Mouse (Mus musculus): ENCODE data around the gene Rbms3. TPM values are rescaled to one million over a fixed set of nuclear protein-coding genes. Genes with fewer than 3 reads are reported as not detected.

The Rbms3 gene
- polyA plus RNA-seq, 1 experiment = 5.3 TPM

- no peak overlapping the region for H3K27ac ChIP-seq (ENCODE audit: insufficient read depth, low read length)
- H3K4me3 ChIP-seq (ENCODE audit: insufficient read depth, low read length) = no peak overlapping the region
- no peak for TF ChIP-seq CTCF (IDR thresholded peaks at IDR 0.05; ENCODE audit: extremely low read depth, insufficient read depth, low read length)
- TF ChIP-seq POLR2A (IDR thresholded peaks at IDR 0.05; ENCODE audit: extremely low read depth, insufficient read depth, low read length) = no peak
- no peaks in the 10 kb centered on the region for H3K4me1 ChIP-seq (ENCODE audit: control insufficient read depth, insufficient read depth, low read length)
These were observed 330.7 kb downstream of the Rbms3 start for GRCm38 (mm10) chr9:117298991-117299390.

GRCm38 (mm10) chr9:117297662-117298531 is 331.8 kb downstream of the Rbms3 start:
- Histone ChIP-seq H3K27ac (ENCODE audit: insufficient read depth, low read length) (no peak overlapping the region), H3K4me3 (ENCODE audit: insufficient read depth, low read length) (no peak overlapping the region), H3K4me1 (ENCODE audit: control insufficient read depth, insufficient read depth, low read length) (no peaks in the 10 kb centered on the region)
- TF ChIP-seq CTCF (IDR thresholded peaks at IDR 0.05; ENCODE audit: extremely low read depth, insufficient read depth, low read length) = no peak
- no peak for TF ChIP-seq POLR2A (IDR thresholded peaks at IDR 0.05; ENCODE audit: extremely low read depth, insufficient read depth, low read length)

GRCm38 (mm10) chr9:117291066-117291850 is 338.5 kb downstream of the Rbms3 start:
- TF ChIP-seq POLR2A (IDR thresholded peaks at IDR 0.05; ENCODE audit: extremely low read depth, insufficient read depth, low read length) (no peak), CTCF (IDR thresholded peaks at IDR 0.05; ENCODE audit: extremely low read depth, insufficient read depth, low read length) (no peak)
- Histone ChIP-seq H3K4me1 (ENCODE audit: control insufficient read depth, insufficient read depth, low read length) (no peaks in the 10 kb centered on the region), H3K27ac (ENCODE audit: insufficient read depth, low read length) (no peak overlapping the region), H3K4me3 (ENCODE audit: insufficient read depth, low read length) (no peak overlapping the region)

DNA sequence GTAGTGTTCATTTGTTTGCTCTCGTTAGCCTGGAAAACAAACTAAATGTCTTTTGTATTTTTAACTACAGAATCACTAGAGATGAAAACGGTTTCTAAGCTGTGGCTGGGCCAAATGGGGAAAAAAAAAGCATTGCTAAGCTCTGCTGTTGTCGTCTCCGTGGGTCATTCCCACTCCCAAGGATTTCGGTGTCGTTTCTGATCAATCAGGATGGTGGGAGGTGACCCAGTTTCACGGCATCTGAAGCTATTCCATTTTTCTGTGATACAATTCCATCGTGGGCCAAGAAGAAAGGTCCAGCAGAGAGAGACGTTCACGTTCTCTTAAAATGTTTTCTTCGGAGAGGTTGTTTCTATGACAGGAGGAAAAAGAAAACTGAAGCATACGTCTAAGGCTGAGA is 354.9 kb downstream of the Rbms3 start:
- Histone ChIP-seq H3K4me1 (ENCODE audit: control insufficient read depth, insufficient read depth, low read length) (no peaks in the 10 kb centered on the region), H3K4me3 (ENCODE audit: insufficient read depth, low read length) (no peak overlapping the region), H3K27ac (ENCODE audit: insufficient read depth, low read length) (no peak overlapping the region)
- TF ChIP-seq CTCF (IDR thresholded peaks at IDR 0.05; ENCODE audit: extremely low read depth, insufficient read depth, low read length) (no peak), POLR2A (IDR thresholded peaks at IDR 0.05; ENCODE audit: extremely low read depth, insufficient read depth, low read length) (no peak)

- no peak overlapping the region for H3K27ac ChIP-seq (ENCODE audit: insufficient read depth, low read length)
- no peaks in the 10 kb centered on the region for H3K4me1 ChIP-seq (ENCODE audit: control insufficient read depth, insufficient read depth, low read length)
- H3K4me3 ChIP-seq (ENCODE audit: insufficient read depth, low read length) = no peak overlapping the region
- no peak for TF ChIP-seq POLR2A (IDR thresholded peaks at IDR 0.05; ENCODE audit: extremely low read depth, insufficient read depth, low read length)
- TF ChIP-seq CTCF (IDR thresholded peaks at IDR 0.05; ENCODE audit: extremely low read depth, insufficient read depth, low read length) = no peak
These were observed 370.1 kb downstream of the Rbms3 start for GRCm38 (mm10) chr9:117259614-117260013.

GRCm38 (mm10) chr9:117253361-117253760 is 376.4 kb downstream of the Rbms3 start:
- Histone ChIP-seq H3K4me1 (ENCODE audit: control insufficient read depth, insufficient read depth, low read length) (no peaks in the 10 kb centered on the region), H3K4me3 (ENCODE audit: insufficient read depth, low read length) (peak overlapping the region; percentile 12; the same call in 1 of the 2 replicates), H3K27ac (ENCODE audit: insufficient read depth, low read length) (no peak overlapping the region)
- no peak for TF ChIP-seq CTCF (IDR thresholded peaks at IDR 0.05; ENCODE audit: extremely low read depth, insufficient read depth, low read length)
- no peak for TF ChIP-seq POLR2A (IDR thresholded peaks at IDR 0.05; ENCODE audit: extremely low read depth, insufficient read depth, low read length)

DNA sequence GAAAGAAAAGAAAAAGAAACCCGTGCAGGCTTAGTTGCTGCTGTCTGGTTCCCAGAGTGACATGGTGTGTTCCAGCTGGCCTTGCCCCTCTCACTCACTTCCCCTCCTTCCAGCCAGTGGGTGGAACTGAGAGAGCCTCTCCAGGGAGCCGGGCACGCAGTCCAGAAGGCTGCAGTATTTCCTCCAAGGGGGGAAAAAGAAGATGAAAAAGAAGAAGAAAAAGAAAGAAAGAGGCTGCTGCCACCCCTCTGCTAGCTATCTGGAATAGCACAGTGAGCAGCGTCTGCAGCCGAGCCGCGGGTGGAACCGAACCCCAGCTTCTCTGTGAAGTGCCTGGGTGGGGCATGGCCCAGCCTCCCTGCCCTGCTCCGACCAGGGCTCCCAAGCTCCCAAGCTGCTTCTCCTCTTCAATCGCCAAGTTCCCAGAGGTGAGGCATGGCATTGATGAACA is 377.3 kb downstream of the Rbms3 start:
- no peaks in the 10 kb centered on the region for H3K4me1 ChIP-seq (ENCODE audit: control insufficient read depth, insufficient read depth, low read length)
- no peak overlapping the region for H3K27ac ChIP-seq (ENCODE audit: insufficient read depth, low read length)
- H3K4me3 ChIP-seq (ENCODE audit: insufficient read depth, low read length) = peak overlapping the region; percentile 66
- no peak for TF ChIP-seq POLR2A (IDR thresholded peaks at IDR 0.05; ENCODE audit: extremely low read depth, insufficient read depth, low read length)
- TF ChIP-seq CTCF (IDR thresholded peaks at IDR 0.05; ENCODE audit: extremely low read depth, insufficient read depth, low read length) = no peak

GRCm38 (mm10) chr9:117251521-117252368 is 378.0 kb downstream of the Rbms3 start:
- no peaks in the 10 kb centered on the region for H3K4me1 ChIP-seq (ENCODE audit: control insufficient read depth, insufficient read depth, low read length)
- H3K27ac ChIP-seq (ENCODE audit: insufficient read depth, low read length) = no peak overlapping the region; the same call in 1 of the 2 replicates
- TF ChIP-seq CTCF (IDR thresholded peaks at IDR 0.05; ENCODE audit: extremely low read depth, insufficient read depth, low read length) (no peak), POLR2A (IDR thresholded peaks at IDR 0.05; ENCODE audit: extremely low read depth, insufficient read depth, low read length) (no peak)
- peak overlapping the region; percentile 66 for H3K4me3 ChIP-seq (ENCODE audit: insufficient read depth, low read length)

- Histone ChIP-seq H3K4me3 (ENCODE audit: insufficient read depth, low read length) (peak overlapping the region; percentile 16; the same call in 1 of the 2 replicates), H3K4me1 (ENCODE audit: control insufficient read depth, insufficient read depth, low read length) (no peaks in the 10 kb centered on the region; the same call in 1 of the 2 replicates), H3K27ac (ENCODE audit: insufficient read depth, low read length) (no peak overlapping the region)
- TF ChIP-seq CTCF (IDR thresholded peaks at IDR 0.05; ENCODE audit: extremely low read depth, insufficient read depth, low read length) = no peak
- no peak for TF ChIP-seq POLR2A (IDR thresholded peaks at IDR 0.05; ENCODE audit: extremely low read depth, insufficient read depth, low read length)
These were observed 378.9 kb downstream of the Rbms3 start for GRCm38 (mm10) chr9:117250831-117251165.

Measured in cortical plate, adult 2 months (tissue).